Mouse (Mus musculus): ENCODE data around the gene Efcab14.

Gene Efcab14

GRCm38 (mm10) chr4:115737551-115738041, at the start of gene Efcab14:
TSS of gene Efcab14 (plus strand) at chr4:115737744.
- peak; percentile 98 for DNase-seq (ENCODE audit: low spot score in 2 of 2)

GRCm38 (mm10) chr4:115701468-115701867, 36.1 kb upstream of the Efcab14 start:
- no peak for DNase-seq (ENCODE audit: low spot score in 2 of 2)

- no peak for DNase-seq (ENCODE audit: low spot score in 2 of 2)
Measured at GRCm38 (mm10) chr4:115703927-115704505, 33.5 kb upstream of the Efcab14 start.

GRCm38 (mm10) chr4:115708974-115709593, 28.5 kb upstream of the Efcab14 start:
- DNase-seq (ENCODE audit: low spot score in 2 of 2): no peak

- peak; percentile 60 to 91 for DNase-seq (ENCODE audit: low spot score in 2 of 2)
Measured at GRCm38 (mm10) chr4:115709792-115710418, 27.6 kb upstream of the Efcab14 start.

- peak in 1 of 2 experiments; percentile 71 for DNase-seq (ENCODE audit: low spot score in 2 of 2)
Measured at GRCm38 (mm10) chr4:115728721-115729120, 8.8 kb upstream of the Efcab14 start.

GRCm38 (mm10) chr4:115731588-115732222, 5.8 kb upstream of the Efcab14 start:
- DNase-seq (ENCODE audit: low spot score in 2 of 2): peak; percentile 28 to 72

GRCm38 (mm10) chr4:115732223-115732818, 5.2 kb upstream of the Efcab14 start:
- no peak for DNase-seq (ENCODE audit: low spot score in 2 of 2)

- no peak for DNase-seq (ENCODE audit: low spot score in 2 of 2)
Measured at GRCm38 (mm10) chr4:115733746-115734145, 3.8 kb upstream of the Efcab14 start.

GRCm38 (mm10) chr4:115734867-115735266, 2.7 kb upstream of the Efcab14 start:
- DNase-seq (ENCODE audit: low spot score in 2 of 2): no peak

- DNase-seq (ENCODE audit: low spot score in 2 of 2): no peak
Measured at GRCm38 (mm10) chr4:115738481-115738985, 989 bp downstream of the Efcab14 start.

- no peak for DNase-seq (ENCODE audit: low spot score in 2 of 2)
Measured at GRCm38 (mm10) chr4:115742658-115743057, 5.1 kb downstream of the Efcab14 start.

- DNase-seq (ENCODE audit: low spot score in 2 of 2): no peak
Measured at GRCm38 (mm10) chr4:115743096-115743495, 5.6 kb downstream of the Efcab14 start.

- DNase-seq (ENCODE audit: low spot score in 2 of 2): no peak
Measured at GRCm38 (mm10) chr4:115748181-115748580, 10.6 kb downstream of the Efcab14 start.

GRCm38 (mm10) chr4:115749336-115749735, 11.8 kb downstream of the Efcab14 start:
- DNase-seq (ENCODE audit: low spot score in 2 of 2): no peak

- DNase-seq (ENCODE audit: low spot score in 2 of 2): no peak
Measured at GRCm38 (mm10) chr4:115754101-115754500, 16.6 kb downstream of the Efcab14 start.

- no peak for DNase-seq (ENCODE audit: low spot score in 2 of 2)
Measured at GRCm38 (mm10) chr4:115754851-115755250, 17.3 kb downstream of the Efcab14 start.

- DNase-seq (ENCODE audit: low spot score in 2 of 2): peak in 1 of 2 experiments; percentile 66
Measured at GRCm38 (mm10) chr4:115761206-115761605, 23.7 kb downstream of the Efcab14 start.

- DNase-seq (ENCODE audit: low spot score in 2 of 2): no peak
Measured at GRCm38 (mm10) chr4:115764581-115764980, 27.0 kb downstream of the Efcab14 start.

- DNase-seq (ENCODE audit: low spot score in 2 of 2): no peak
Measured at GRCm38 (mm10) chr4:115767647-115768467, 30.3 kb downstream of the Efcab14 start.

GRCm38 (mm10) chr4:115775056-115775455, 37.5 kb downstream of the Efcab14 start:
- DNase-seq (ENCODE audit: low spot score in 2 of 2): no peak
